Mouse (Mus musculus) gastrocnemius, adult 18-20 months (tissue): ENCODE results near the gene Lsm2. TPM values are rescaled to one million over a fixed set of nuclear protein-coding genes. Genes with fewer than 3 reads are reported as not detected.
A peak's percentile ranks its signal among the peaks of the same experiment; 100 is the strongest.

Experiments
- DNase-seq: peaks from one replicate; pipeline ENCODE4 v3.0.0; 2021; ENCODE audit warnings: low spot score
- total RNA-seq, 2 experiments: library from RNA; stranded (reverse); gene quantifications; 2 replicates each; pipeline ENCODE4 v1.2.3; 2021

Lsm2 gene
- total RNA-seq, 2 experiments from 2014 or later = 14.0 to 17.1 TPM

DNA sequence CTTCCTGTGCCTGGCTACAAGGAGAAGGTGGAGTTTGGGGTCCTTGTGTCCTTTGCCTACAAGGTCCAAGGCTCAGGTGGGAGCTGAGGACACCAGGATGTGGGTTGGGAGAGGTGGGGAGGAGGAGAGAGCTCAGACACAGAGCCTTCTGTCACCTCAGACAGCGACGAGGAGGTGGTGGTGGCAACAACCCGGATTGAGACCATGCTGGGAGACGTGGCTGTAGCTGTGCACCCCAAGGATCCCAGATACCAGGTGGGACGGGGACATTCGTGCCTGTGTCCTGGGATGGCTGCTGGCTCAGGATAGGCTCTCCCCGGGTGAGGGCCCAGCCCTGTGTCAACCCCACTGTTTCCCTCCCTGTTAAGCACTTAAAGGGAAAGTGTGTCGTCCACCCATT is 29.8 kb downstream of the Lsm2 start:
- DNase-seq = no peak

DNA sequence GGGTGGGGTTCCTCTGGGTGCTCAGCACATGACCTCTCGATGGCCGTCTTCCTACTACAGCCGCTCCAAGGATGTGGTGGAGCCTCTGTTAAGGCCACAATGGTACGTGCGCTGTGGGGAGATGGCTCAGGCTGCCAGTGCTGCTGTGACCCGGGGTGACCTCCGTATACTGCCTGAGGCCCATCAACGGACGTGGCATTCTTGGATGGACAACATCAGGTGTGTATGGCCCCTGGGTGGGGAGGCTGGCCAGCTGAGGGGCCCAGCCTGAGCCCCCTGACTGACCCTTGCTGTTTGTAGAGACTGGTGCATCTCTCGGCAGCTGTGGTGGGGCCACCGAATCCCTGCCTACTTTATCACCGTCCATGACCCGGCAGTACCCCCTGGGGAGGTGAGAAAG is 30.8 kb downstream of the Lsm2 start:
- no peak for DNase-seq

DNA sequence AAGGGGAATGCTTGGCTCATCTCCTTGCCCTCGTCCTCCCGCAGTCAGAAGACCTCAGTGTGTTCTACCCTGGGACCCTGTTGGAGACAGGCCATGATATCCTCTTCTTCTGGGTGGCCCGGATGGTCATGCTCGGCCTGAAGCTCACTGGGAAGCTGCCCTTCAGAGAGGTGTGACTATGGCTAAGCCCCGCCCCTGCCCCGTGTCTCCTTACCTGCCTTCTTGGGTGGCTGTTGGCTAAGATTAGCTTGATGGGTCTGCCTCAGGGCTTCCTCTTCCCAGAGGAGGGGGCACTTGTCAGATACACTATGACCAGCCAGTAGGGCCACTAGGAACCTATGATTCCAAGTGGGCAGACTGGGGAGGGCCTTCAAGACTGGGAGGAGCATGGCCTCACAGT is 31.6 kb downstream of the Lsm2 start:
- no peak for DNase-seq

DNA sequence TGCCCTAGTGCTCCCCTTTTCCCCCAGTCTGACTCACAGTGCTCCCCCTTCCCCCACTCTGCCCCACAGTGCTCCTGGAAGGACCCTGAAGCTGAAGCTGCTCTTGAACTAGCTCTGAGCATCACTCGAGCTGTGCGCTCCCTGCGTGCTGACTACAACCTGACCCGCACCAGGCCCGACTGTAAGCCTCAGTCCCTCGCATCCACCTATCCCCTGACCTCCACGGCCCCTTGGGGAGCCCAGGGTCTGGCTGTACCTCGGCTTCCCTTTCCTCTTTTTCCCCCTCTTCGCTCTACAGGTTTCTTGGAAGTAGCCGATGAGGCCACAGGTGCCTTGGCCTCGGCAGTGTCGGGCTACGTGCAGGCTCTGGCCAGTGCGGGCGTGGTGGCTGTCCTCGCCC is 33.6 kb downstream of the Lsm2 start:
- DNase-seq = no peak

DNA sequence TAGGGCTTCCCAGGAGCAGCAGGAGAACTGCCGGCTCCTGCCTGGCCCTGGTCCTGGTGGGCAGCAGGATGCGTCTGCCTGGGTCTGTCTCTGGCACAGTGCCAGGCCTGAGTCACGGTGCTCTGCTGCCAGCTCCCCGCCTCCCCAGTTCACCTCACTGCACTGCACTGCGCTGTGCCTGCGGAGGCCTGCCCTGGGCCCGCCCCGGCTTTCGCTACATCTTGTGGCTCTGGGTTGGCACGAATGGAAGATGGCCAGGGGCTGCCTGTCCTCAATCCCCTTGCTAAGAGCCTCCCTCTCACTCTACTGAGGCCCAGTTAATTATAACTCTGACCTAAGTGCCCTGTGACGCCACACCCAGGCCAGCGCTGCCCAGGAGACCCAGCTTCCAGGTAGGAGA is 34.7 kb downstream of the Lsm2 start, which contains the start of gene Vwa7:
Gene Vwa7, plus strand, starts transcription at position 204 of the 400 bp plus-strand sequence.
- DNase-seq = peak; percentile 48

DNA sequence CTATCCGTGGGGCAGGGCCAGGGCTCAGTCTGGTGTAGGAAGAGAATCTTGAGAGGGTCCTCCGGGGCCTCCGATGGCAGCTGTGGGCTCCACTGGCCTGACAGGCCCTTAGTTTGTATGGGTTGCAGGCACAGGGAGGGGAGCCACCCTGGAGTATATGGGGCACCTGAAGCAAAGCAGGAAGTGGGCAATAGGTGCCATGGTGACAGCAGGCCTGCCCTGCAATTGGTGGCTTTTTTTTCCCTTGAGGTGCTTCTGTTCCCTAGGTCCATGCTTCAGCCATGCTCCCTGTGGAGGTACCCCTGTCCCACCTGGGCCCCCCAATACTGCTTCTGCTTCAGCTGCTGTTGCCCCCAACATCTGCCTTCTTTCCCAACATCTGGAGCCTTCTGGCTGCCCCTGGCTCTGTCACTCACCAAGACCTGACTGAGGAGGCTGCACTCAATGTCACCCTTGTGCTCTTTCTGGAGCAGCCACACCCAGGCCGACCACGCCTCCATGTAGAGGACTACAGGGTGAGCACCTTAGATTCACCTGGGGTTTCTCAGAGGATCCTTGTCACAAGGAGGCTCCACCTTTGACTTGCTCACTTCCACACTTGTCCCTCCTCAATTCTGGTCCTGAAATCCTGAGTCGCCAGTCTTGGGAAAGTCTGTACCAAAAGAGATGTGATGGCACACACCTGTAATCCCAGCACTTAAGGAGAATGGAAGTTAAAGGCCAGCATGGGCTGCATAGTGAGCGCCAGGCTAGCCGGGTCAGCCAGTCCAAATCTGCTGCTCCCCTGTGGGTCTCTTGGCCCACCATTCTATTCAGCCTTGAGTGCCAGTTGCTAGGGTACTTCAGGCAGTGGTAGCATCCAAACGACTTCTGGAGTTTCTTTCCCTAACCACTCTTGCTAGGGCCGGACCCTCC is 35.4 kb downstream of the Lsm2 start:
- no peak for DNase-seq

DNA sequence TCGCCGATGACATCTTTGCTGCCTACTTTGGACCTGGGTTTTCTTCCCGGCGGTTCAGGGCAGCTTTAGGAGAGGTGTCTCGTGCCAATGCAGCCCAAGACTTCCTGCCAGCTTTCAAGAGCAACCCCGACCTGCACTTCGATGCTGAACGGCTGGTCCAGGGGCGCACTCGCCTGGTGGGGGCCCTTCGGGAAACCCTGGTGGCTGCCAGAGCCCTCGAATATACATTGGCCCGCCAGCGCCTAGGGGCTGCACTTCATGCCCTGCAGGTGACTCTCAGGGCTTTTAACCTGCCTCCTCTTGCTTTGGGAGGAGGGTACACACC is 36.0 kb downstream of the Lsm2 start:
- DNase-seq = no peak

DNA sequence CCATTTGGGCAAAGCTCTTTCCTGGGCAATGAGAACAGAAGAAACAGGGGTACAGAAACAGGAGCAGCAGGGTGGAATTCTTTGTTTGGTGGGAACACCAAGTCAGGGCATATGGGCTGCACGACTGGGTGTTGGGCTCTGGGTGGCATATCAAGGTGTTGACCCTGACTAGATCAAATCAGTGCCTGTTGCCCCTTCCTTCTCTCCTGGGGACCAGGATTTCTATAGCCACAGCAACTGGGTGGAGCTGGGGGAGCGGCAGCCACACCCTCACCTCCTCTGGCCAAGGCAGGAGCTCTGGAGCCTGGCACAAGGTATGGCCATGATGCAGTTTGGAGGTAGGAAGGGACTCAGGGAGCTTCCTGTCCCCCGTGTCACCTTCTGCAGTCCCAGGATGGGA is 36.5 kb downstream of the Lsm2 start:
- no peak for DNase-seq

DNA sequence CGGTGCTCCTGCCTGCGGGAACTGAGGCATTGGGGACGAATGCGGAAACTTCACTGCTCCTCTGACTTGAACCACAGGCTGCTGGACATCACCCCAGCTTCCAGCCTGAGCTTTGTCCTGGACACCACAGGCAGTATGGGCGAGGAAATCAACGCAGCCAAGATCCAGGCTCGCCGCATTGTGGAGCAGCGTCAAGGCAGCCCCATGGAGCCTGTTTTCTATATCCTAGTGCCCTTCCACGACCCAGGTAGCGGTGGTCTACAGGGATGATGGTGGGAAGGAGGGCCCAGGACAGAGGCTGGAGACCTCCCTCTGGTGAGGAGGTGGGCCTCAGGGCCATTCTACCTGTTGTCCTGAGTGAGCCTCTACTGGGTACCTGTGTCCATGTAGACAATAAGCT is 38.2 kb downstream of the Lsm2 start:
- DNase-seq = no peak

DNA sequence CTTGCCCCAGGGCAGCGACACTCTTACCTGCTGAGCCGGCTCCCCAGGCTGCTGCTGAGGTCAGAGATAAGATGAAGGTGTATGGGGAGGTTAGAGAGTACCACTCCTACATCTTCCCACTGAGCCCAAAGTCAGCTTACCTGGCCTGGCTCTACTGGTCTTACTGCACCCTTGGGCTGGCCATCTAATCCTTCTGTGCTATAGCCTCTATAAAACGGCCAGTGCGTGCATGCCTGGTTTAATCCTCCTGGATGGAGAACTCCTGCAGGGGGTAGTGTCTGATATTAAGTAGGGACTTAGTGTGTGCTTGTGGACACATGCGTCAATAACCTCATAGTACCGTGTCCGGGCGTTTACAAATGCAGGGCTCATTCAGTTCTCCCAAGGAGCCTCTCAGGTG is 38.9 kb downstream of the Lsm2 start:
- no peak for DNase-seq

DNA sequence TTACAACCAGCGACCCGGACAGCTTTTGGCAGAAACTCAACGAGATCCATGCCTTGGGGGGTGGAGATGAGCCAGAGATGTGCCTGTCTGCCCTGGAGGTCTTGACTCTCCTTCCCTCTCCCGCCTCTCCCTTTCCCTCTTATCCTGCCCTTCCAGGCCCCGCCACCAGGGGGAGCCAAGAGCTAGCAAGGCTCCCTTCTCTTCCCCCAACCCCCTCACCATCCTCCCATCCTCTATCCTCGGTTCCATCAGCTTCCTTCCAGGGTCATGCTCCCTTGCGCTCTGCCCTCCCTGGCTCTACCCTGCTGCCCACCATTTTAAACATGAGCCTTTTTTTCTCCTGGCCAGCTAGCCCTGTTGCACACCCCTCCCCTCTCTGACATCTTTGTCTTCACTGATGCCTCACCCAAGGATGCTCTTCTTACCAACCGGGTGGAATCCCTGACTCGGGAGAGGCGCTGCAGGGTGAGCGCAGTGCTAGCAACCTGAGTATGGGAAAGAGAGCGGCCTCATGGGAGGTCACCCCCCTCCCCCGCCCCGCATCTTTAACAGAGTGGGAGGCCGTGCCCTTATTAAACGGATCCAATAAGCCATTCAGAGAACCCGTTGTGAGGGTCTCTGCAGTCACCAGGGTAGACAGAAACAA is 39.6 kb downstream of the Lsm2 start:
- DNase-seq = peak; percentile 89

DNA sequence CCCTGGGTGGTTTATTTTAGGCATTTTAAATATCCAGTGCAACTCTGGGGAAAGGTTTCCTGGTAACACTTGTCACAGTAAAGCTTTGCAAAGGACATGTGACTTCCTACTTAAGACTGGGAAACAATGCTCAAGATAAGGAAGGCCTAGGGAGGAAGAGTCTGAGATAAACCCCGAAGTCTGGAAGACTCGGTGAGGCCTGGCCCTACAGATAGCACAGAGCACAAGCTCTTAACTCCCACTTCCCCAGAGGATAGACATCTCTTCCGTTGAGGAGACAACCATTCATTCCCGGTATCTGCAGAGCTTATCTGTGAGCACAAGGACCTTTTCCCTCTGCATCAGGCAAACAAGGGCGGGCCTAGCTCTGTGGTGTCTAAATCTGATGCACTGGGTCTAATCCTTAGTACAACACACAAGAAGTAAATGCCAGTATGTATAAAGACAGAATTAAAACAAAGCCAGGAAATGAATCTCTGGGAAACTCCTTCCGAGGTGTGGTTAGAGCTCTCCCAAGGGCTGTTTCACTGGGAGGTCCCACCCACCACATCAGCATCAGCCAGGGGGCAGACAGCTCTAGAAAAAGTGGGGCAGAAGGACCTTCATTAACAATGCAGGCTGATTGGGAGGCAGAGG is 40.3 kb downstream of the Lsm2 start:
- no peak for DNase-seq

DNA sequence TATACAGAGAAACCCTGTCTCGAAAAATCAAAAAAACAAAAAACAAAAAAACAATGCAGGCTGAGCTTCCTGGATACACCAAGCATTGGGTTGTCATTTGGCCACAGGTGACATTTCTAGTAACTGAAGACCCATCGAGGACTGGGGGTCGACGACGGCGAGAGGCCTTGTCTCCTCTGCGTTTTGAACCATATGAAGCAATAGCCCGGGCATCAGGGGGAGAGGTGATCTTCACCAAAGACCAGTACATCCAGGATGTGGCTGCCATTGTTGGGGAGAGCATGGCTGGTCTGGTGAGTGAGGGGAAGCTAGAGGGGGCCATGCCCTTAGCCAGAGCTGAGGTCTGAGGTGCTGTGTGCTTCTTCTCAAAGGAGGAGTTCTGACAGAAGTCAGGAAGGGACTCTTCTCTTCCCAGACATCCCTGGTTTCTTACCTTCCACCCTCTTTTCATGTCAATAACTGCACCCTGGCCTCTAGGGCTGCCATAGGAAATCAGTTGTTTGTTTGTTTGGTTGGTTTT is 40.9 kb downstream of the Lsm2 start:
- no peak for DNase-seq

DNA sequence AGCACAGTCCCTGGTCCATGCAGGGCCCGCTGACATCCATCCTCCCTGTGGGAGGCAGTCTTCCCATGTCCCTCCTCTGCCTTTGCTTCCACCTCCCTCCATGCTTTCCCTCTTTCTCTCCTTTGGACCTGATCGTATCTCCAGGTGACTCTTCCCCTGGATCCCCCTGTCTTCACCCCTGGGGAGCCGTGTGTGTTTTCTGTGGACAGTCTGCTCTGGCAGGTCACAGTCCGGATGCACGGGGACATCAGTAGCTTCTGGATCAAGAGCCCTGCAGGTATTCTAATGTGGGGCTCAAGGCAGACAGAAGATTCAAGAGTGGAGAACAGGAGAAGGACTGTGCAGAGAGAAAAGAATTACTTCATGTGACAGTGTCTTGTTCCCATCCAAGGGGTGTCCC is 41.6 kb downstream of the Lsm2 start:
- DNase-seq = no peak

DNA sequence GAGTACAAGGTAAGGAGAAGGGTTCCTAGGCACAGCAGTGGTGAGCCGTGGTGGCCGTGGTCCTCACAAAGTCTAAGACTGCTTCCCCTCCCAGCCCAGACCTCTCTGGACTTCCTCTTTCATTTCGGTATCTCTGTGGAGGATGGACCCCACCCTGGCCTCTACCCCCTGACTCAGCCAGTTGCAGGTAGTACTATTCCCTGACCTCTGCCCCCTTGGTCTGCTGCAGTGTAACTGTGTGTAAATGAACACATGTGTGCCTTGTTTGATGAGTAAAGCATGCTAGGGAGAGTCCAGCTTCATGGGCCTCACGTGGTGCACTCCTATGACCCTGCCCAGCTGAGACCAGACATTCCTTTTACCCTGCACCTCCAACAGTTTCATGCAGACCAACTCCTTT is 42.1 kb downstream of the Lsm2 start:
- DNase-seq = no peak

DNA sequence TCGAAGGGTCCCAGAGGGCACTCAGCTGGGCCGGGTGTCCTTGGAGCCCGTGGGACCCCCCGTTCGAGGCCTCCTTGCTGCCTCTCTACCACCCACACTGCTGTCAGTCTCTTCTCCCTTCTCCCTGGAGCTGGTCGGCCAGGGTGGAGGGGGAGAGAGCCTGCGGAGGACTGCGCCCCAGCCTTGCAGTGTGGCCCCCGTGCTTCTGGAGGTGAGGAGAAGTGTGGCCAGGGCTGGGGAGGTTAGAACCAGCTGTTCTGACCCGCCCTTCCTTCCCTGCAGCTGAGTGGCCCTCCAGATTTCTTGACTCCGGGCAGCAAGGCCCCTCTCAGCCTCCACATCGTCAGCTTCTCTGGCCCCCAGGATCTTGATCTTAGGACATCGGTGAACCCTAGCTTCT is 42.6 kb downstream of the Lsm2 start:
- DNase-seq = no peak

DNA sequence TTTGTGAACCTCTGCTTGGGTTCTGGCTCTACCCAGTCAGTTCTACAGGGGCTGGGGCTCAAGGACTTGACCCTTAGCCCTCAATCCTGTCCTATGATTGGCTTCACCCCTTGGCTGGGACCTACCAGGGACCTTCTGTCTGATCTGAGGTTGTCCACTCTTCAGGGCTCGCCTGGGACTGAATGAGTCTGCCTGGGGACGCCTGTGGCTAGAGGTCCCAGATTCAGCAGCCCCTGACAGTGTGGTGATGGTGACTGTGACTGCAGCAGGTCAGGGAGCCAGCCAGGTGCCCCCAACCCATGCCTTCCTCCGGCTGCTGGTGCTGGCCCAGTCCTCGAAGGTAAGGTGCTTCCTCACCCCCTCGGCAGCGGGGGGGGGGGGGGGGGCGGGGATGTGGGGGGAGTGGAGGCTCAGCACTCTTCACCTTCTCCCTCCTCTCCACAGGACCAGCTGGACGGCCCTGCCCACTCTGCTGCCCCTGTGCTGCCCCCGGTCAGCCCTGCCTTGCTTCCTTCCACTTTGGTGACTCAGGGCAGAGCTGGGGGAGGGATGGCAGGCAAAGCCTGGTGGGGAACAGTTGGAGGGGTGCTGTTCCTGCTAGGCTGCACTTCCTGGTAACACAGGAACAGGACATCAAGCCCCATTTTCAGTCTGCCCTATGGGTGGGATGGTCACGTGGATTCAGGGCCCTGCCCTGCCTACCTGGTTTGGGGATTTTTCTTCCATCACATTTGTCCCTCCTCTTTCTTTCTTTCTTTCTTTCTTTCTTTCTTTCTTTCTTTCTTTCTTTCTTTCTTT is 43.2 kb downstream of the Lsm2 start:
- DNase-seq = no peak

DNA sequence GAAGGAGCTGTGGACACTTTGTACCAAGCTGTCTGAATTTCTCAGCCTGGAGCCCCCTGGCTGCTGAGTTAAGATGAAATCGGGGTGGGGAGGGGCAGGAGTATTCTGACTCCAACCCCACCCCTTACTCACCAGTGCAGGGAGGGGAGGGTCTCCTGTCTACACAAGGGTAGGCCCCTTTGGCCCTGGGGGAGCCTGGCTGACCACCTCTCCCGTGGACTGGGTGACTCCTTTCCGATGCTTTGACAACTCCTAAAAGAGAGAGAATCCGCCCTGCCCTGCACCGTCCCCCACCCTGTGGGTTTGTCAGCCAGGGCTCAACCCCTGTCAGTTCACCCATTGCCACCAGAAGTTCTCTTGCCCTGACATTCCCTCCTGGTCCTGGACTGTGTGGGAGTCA is 44.5 kb downstream of the Lsm2 start:
- DNase-seq = no peak

DNA sequence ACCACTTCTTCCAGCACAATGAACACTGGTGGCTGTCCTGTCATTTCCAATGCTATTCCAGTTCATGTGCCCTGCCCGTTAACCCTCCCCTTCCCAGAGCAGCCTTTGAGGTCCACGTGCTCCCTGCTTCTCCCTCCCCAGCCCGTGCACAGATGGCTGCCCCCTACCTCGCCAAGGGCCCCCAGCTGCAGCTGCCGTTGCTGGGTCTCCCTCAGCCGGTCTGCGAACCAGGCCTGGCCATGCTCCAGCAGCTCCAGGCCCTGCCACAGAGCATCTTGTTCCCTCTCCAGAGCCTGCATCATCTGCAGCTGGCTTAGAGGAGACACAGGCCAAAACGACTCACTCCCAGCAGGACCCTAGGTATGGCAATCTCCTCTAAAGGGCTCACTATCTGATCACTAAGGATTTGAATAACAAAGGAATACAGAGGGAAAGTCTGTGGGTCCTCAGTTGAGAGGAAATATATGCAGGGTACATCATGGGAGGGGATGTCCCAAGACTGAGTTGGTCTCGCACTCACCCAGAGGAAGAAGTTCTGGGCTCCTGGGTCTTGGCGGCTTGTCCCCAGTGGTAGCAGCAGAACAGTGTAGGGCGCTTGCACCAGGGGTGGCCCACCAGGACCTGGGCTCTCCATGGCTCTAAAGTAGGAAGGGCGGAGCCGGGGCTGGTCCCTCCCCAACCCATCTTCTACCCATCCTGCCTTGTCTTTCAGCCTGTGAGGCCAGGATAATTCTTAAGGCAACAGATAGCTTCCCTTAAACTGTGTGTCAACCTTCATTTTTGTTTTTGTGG is 45.8 kb downstream of the Lsm2 start, which contains the start of gene Sapcd1:
Gene Sapcd1, minus strand, starts transcription at position 740 of the 792 bp plus-strand sequence.
- no peak for DNase-seq

DNA sequence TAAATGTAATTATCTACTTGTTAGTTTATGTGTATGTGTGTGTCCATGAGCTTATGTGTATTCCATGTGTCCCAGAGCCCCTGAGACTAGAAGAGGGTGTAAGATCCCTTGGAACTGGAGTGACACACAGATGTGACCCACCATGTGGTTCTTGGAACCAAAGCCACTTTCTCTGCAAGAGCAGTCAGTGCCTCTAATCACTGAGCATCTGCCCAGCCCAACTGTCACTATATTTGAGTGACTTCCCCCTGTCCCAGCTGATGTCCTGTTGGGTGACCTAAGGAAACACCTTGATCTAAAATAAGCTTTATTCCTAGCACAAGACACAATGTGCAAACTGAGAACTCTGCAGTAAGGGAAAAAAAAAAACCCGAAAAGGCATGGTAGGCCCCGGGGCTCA is 46.7 kb downstream of the Lsm2 start:
- DNase-seq = no peak
